Mouse (Mus musculus) activated CD4-positive, CD25-positive, alpha-beta regulatory T cell, adult 4 months (primary cell): ENCODE results near the gene Hdac9. TPM values are rescaled to one million over a fixed set of nuclear protein-coding genes. Genes with fewer than 3 reads are reported as not detected.
"Not testable (repeated sequence)": the region's sequence is repeated elsewhere in the genome, so short reads cannot be mapped to it uniquely, and the experiment has no call there.

Experiments
- ATAC-seq: one replicate; pipeline ENCODE4 v1.8.0; 2017
- polyA plus RNA-seq, 2 experiments: library from polyadenylated mRNA; unstranded; fragments of 100-300 nt; shearing (Covaris generic); gene quantifications; one replicate each; pipeline ENCODE4 v1.2.1; 2017

The Hdac9 gene
- polyA plus RNA-seq, 2 experiments from 2014 or later: 0.48 to 1.5 TPM

DNA sequence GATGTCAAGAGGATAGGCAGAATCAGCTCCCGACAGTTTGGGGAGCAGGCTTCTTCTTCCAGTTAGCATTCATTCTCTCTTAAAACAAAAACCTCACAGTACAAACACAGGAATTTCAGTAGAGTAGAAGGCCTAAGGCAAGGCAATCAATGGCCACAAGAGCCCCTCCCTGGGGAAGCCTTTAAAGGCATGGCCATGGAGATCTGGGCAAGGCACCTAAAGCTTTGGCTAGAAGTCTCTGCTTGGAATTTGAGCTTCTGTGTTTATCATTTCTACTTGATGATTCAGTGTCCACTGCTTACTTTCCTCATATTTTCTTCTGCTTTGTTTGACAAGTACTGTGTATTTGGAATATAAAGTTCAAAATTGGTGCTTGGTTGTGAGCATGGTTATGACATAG lies 429.2 kb downstream of the Hdac9 start:
- ATAC-seq: no peak

DNA sequence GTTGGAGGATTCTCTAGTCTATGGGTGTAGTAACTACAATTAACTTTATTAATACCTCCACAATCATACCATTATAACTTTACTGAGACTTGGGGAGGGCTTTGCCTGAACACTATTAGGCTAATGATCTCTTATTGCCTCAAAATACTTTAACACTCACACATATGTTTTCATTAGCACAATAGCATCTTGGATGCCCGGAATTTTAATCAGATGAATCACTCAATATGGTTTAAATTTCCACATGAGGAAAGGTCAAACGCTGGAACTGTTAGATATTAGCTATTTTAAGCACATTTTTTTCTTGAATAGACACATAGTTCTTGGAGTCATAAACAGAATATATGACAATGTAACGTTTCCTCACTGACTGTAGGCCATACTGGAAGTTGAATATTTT lies 429.9 kb downstream of the Hdac9 start:
- ATAC-seq: no peak

DNA sequence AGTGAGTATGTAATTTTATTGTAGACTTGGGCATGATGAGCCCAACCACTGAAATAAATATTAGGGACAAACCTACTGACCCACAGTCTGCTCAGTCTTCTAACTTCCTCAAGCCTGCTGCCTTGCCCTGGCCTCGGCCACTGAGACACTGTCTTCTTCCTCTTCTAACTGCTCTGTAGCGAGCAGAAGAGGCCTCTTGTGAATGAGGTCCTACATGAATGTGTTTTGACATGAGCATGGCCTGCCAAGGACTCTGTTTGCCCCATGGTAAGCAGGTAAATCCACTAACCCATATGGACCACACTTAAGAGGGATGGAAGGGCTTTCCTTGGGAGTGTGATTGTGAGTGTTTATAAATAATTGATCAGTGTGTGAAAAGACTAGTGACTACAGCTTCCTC lies 430.9 kb downstream of the Hdac9 start:
- ATAC-seq: no peak

DNA sequence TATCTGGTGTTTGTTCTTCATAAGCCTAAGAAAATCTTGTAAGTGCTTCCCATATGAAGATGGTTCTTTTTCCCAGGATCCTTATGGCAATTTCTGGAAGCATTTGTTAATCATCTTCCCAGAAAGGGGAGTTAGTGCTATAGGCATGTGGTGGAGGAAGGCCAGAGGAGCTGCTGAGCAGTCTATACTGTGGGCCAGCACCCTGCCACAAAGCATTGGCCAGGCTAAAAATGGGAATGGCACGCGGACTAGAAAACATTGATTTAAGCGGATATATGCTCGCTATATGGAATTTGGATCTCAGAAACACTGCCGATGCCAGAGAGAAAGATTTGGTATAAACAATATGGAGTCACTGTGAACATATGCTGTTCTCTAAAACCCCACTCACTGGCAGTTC lies 435.2 kb downstream of the Hdac9 start:
- no peak for ATAC-seq

DNA sequence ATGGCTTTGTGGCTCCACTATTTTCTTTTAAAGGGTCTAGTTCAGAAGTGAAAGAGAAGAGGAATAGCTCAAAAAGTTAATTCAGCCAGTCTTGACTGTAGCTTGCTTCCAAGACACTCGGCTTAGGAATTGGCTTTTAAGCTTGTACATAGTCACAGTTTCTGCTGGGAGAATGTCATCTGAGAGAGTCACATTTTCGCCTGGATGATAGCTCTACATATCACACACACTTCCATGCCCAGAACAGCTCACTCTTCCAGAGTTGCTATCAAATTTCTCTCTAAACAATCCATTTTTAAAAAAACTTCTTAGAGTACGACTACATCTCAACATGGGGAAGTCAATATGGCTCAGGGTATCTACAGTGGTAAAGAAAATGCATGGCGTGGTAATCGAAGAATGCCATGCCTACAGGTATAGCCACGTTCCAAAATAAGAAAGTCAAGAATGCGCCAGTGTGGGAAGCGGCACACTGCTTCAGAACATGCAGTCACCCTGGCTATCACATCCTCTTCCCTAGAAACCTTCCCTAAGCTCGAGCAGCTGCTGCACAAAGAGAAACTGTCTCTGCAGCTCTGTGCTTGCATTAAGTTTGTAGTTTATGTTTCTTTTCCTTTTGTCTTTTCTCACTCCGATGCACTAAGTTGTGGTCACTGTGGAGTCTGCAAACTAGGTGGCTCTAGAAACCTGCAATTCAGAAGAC lies 443.8 kb downstream of the Hdac9 start:
- no peak for ATAC-seq

DNA sequence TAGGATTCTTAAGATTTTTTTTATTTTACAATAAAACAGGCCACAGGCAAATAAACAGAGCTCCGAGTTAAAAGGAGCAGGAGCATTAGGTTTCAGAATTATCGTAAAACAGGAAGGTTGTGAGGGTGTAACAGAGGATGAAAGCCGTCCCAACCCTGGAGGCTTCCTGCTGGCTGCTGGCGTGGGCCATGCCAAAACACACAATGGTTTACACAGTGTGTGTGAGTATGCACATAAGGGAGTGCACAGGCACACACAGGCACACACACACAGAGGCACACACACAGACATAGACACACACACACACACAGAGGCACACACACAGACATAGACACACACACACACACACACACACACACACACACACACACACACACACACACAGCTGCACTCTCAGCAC lies 444.4 kb downstream of the Hdac9 start:
- ATAC-seq: no peak

DNA sequence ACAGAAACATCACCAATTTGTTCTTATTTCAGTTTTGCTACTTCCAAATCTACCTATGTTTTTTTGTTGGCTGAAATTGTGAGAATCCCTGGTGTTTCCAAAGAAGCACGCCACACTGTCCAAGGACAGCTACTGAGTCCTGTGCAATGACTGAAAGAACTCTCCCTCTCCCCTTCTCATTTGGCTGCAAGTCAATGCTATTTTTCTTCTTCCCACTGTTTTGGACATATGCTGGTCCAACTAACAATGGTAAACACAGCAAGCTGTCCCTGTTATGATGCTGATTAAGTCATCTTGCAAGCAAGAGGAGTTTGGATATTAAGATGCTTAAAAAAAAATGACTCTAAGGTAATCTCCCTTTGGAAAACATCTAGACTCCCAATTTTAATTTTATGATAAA lies 455.2 kb downstream of the Hdac9 start:
- no peak for ATAC-seq

DNA sequence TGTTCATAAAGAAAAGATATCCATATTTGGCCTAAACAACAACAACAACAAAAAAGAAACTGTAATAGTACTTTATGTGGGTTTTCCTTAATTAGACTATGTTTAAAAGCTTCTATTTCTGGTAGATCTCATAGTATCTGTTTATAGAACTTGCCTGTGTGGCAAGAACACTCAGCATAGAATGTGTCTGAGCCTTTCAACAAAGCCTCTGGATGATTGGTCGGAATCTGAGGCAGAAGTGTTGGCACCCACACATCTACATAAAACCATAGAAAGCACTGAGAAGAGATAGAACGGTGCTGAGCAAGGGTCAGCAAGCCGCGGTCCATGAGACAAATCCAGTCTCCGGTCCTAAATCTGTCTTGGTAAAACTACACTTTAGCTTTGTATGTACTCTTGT lies 464.3 kb downstream of the Hdac9 start:
- ATAC-seq: no peak

DNA sequence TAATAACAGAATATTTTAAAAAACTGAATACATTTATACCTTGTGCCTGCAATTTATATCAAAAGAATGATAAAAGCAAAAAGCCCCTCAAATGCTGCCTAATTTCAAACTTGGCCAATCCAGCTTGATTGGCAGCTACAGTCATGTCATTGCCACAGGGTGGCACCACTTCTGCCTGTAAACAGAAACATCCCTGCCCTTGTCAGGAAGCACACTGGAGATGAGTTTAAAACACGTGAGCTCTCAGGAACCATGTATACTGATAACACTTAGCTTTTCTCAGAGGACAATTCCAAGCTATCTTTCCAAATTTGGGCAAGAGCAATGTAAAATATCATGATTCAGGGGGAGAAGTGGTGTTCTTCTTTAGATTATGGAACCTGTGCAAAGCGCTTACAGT lies 465.7 kb downstream of the Hdac9 start:
- no peak for ATAC-seq

DNA sequence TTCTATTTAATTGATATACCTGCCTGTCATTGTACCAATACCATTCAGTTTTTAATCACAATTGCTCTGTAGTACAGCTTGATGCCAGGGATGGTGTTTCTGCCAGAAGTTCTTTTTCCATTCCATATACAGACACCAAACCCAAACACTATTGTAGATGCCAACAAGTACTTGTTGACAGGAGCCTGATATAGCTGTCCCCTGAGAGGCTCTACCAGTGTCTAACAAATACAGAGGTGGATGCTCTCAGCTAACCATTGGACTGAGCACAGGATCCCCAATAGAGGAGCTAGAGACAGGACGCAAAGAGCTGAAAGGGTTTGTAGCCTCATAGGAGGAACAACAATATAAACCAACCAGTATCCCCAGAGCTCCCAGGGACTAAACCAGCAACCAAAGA lies 472.2 kb downstream of the Hdac9 start:
- not testable (repeated sequence) for ATAC-seq

DNA sequence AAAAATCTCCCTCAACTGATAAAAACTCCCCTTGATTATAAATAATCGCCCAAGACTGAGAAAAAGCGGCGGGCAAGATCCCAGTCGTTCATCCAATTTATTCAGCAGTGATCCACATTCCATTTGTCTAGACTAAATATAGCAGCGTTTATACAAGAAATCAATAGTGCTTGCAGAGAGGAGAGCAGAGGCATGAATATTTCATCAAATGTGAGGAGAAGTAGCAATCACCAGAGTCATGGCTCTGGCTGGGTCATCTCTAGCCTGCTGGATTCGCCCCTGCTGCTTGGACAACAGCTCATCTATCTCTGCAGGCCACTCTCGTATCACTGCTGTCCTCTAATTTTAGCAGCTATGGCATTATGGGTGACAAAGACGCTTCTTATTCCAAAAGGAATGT lies 476.0 kb downstream of the Hdac9 start:
- no peak for ATAC-seq

DNA sequence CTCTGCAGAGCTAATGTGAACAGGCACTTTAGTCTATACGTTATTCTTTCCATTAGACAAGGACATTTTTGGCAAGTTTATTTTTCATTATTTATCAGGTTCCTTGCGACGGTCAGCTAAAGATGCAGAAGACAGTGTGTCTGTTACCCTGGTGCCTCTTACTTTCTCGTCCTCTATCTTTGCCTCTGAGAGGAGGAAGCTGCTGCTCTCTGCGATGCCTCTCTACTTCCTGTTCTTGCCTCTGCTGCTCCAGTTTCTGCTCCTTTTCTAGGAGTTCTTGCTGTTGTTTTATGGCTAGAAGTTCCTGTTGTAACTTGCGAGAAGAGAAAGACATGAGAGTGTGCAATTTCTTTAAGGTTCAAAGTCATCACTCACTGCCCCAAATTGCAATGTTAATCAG lies 484.0 kb downstream of the Hdac9 start:
- peak; percentile 36 for ATAC-seq

DNA sequence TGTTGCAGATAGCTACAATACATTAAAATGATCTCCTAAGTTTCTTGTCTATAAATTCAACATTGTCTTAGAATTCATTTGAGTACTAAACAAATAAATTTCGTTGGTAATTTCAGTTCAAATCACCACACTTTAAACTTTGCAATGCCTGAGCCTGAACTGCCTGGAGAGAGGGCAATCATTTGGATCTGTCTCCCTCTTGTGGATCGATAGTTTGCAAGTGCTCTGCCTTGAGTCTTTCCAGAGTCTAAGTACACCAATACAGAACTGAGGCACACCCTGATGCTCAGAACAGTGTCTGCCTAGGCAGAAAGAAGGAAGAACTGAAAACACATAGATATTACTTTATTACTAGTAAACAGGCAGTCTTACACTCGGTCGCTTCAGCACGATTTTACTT lies 484.4 kb downstream of the Hdac9 start:
- no peak for ATAC-seq

DNA sequence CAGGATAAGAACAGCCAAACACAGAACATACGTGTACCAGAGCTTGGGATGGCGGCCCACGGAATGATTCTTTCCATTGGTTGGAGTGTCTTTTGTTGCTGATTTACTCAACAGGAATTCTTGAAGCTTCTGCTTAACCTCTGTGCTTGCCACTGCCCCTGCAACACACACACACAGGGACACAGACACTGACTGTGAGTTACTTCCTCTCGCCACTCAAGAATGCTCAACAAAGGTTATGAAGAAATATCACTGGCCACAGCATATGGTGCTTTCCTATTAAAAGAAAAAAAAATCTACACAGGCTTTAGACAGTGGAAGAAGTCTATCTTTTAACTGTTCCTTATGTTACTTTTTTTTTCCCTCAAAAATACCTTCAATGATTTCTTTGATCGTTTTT lies 485.1 kb downstream of the Hdac9 start:
- no peak for ATAC-seq

DNA sequence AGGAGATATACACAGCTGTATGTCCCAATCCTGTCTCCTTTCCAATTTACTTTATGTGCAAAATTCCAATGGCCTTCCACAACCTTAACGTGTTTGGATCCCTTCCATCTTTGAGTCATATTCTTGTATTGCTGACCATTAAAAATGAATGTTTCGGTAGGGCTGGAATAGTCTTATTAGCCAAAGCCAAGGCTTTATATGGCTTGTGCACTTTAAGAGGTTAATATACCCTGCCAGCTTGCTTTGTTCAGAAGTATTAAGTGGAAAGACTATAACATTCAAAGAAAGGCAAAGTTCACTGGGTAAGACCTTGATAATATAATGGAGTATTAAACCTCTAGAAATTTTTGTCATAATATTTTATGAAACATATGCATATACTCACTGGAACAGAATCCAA lies 491.4 kb downstream of the Hdac9 start:
- no peak for ATAC-seq

DNA sequence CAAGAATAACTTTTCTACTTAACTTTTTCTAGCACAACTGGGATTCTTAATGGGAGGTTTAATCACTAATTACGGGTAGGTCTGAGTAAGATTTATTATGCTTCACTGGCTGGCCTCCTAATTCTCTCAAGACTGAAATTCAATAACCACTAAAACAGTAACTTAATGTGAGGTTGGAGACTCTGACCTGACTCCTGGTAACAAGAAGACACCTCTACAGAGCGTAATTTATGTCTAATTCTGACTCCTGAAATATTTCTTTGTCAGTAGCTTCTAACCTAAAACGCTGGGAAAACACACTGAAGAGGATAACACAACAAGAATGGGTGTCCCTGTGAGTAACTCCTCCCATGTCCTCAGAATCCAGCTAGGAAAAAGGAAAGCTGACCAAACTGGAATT lies 508.8 kb downstream of the Hdac9 start:
- no peak for ATAC-seq

DNA sequence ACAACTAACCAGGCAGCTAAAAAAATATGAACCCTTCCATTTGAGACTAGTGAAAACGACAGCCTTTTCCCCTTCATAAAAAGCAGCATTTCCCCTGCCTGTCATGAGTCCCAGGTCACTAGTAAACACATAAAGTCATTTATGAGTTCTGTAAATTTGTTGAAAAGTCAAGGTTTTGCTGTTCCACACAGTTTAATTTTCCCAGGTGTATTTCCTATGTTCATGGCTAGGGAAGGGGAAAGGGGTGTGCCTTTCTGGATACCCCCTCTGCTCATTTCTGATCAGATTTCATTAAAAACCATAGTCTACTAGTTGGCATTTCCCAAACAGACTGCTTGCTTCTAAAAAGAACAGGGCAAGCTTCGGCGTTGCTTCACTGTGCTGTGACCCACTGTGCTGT lies 509.8 kb downstream of the Hdac9 start:
- ATAC-seq: no peak

DNA sequence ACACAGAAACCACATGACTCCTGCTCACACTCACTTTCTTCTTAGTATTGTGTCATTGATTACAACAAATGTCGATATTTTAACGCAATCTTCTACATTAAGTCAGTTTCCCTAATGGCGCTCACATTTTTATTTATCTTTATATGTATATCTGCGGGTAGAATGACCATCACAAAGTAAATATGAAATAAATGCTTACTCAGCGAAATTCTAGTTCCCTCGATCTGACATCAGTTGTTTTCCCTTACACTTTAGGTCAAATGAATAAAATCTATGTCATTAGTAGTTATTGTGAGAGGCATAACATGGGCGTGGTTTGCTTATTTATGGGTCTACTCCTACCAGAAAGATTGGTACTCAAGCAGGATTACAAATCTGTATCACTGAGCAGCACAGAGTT lies 514.8 kb downstream of the Hdac9 start:
- ATAC-seq: no peak

DNA sequence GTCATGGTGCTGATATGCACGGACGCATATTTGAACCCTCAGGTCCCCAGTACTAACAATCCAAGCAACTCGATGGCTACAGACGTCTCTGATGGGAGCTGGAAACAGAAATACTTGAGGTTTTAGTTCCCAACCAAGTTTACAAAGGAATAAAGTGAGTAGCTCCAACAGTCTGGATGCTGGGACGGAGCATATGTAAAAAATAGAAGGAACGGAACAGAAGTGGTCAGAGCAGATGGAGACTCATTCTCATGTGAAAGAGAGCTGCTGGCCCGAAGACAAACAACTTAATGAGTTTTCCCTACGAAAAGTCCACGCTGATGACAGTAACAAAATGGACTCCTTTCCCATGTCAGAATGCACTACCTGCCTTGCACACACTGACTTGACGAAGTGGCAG lies 518.3 kb downstream of the Hdac9 start:
- ATAC-seq: no peak

DNA sequence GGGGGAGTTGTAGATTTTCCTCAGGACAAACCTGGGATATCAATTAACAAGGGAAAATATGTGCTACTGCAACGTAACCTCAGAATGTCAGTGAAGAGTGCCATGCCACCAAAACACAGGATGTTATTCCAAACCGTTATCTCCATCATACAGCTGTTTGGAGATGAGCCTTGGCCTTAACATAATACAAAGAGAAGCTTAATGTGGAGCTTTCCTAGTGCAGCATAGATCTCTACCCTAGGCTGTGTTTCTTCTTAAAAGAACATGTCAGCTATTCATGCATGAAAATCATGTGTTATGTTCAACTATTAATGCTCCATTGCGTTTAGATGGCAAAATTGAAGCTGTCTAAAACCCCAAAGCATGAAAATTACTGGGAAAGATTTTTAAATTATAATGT lies 522.6 kb downstream of the Hdac9 start:
- no peak for ATAC-seq

DNA sequence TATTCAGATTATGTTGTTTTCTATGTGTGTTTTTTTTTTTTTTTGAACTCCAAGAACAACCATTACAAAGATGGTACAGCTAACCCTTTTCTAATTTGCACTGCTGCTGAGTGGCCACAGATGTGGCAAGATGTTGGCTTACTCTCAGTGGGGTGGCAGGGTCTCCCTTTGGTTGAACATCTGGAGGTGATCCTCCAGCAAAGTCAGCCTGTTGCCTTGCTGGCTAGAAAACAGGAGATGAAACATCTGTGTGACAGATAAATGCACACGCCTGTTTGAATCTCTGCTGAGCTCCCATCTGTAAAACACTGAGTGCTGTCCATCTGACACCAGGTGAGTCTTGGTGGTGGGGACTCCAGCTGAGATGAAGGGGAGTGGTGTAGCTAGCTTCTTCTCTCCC lies 537.2 kb downstream of the Hdac9 start:
- no peak for ATAC-seq

DNA sequence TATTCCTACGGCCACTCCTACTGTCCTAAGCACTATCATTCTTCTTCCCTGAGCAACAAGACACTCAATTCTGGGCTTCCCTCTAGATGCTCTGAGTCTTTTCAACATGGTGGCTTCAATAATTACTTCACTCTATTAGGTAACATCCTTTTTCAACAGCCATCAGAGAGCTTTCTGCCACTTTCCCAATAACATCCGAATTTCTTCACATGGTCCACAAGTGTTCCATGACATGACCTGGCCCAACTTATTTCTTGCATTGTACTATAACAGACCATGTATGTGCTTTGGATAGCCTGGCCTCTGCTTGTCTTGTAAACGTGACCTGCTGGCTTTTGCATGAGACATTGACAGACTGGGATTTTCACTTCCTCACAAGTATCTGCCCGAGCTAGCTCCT lies 538.3 kb downstream of the Hdac9 start:
- ATAC-seq: no peak

DNA sequence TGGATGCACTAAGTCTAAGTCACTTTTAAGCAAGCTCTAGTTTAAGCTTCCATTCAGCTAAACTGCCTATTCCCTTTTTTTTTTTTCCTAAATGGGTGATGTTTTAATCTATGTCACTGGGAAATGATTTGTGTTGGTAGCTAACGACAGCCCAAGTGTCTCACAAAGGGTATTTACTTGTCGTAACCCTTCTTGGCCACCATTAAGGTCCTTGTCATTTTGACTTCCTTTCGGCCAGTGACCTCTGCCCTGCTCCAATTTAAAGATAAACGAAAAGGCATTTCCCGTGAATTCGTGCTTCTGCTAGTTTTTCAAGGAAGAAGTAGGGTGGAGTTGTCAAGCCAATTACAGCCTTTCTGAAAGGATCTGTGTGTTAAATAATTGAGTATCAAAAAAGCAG lies 565.0 kb downstream of the Hdac9 start:
- ATAC-seq: no peak

DNA sequence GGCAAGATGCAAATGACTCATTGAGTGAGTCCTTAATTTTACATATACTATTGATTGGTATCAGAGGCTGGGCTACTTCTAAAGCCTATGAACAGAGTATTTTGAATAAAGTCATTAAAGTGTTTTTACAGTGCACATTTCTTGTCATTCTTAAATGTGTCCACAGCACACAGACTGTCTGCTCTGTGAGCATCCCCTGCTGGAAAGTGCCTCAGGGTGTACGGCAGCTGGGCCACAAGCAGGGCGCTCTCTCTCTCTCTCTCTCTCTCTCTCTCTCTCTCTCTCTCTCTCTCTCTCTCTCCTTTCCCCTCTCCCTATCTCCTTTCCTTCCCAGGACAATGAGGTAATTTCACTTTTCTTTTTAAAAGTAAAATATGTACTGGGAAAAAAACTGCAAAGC lies 569.4 kb downstream of the Hdac9 start:
- ATAC-seq: no peak

DNA sequence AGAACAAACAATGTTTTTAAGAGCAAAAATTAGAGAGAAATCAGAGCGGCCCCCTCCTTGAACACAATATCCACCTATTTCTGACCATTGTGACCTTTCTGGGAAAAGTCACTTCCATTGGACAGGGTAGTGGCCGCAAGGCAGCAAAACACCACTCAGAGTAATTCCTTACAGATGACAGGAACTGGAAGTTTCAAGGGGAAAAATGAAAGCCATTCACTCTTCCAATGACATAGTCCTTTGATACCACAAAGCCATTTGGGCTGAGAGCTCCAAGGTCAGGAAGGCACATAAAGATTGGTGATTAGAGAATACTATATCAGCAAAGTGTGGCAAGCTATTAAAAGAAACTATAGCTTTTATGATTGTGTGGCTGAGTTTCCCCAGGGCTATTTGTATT lies 574.1 kb downstream of the Hdac9 start:
- no peak for ATAC-seq

DNA sequence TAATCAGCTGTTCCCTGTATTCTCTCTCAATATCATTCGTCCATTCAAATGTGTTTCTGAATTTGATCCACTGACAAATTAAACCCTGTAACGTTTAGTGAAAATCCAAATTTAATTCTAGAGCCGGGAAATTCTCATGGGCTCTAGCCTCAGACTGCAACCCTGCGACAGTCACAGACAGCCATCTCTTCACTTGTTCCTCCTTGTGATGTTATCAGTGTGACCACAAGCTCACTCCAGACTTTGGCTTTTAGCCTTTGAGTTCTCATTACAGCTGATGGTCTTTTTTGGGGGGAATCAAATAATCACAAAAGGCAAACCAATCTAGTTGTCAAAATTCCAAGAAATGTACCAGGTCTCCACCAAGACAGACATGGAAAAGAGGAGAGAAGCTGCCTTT lies 578.0 kb downstream of the Hdac9 start:
- ATAC-seq: no peak
